Mouse (Mus musculus): Measurements from ENCODE around the gene Cacna2d4. TPM values are rescaled to one million over a fixed set of nuclear protein-coding genes. Genes with fewer than 3 reads are reported as not detected.
A peak's percentile ranks its signal among the peaks of the same experiment; 100 is the strongest.

Cacna2d4 gene
- polyA plus RNA-seq, 1 experiment from 2014 or later: not detected

DNA sequence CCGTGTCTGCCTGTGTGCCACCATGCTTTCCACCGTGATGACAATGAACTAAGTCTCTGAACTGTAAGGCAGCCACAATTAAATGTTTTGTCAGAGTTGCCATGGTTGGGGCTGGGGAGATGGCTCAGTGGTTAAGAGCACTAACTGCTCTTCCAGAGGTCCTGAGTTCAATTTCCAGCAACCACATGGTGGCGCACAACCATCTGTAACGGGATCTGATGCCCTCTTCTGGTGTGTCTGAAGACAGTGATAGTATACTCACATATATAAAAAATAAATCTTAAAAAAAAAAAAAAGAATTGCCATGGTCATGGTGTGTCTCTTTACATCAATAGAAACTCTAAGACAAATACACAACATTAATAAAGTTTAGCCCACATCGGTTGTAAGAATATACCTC is 138.7 kb downstream of the Cacna2d4 start:
- Histone ChIP-seq H3K4me1 (replicated peaks; ENCODE audit: control insufficient read depth, insufficient read depth, low read length) (peaks cover 4% of the 10 kb centered on the region), H3K4me3 (ENCODE audit: low read length) (no peak overlapping the region), H3K27me3 (ENCODE audit: control insufficient read depth, insufficient read depth, low read depth, low read length) (no peaks in the 10 kb centered on the region), H3K27ac (ENCODE audit: low read length) (no peak overlapping the region), H3K9me3 (ENCODE audit: control insufficient read depth, low read length) (no peaks in the 10 kb centered on the region), H3K36me3 (ENCODE audit: control insufficient read depth, insufficient read depth, low read length) (no peaks in the 10 kb centered on the region), H3K9ac (ENCODE audit: low read length) (no peak overlapping the region), H3K4me2 (ENCODE audit: low read depth, low read length) (no peak overlapping the region)
- ATAC-seq (ENCODE audit: low read depth): no peak
- 74% methylated on average over 5 of the region's 5 CpGs for WGBS

DNA sequence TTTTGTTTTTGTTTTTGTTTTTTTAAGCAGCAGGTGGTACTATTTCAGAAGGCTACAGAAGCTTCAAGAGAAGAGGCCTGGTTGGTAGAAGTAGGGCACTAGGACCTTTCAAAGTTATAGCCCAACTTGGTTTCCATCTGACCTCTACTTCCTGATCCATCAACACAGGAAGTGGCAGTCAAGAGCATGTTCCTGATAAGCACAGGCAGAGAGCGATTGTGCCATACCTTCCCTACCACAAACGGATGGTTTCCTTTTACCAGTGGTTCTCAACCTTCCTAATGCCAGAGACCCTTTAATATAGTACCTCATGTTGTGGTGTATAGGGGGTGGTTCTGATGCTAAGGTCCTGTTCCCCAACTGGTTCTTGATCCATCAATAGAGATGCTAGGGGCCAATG is 141.3 kb downstream of the Cacna2d4 start:
- Histone ChIP-seq H3K4me2 (ENCODE audit: low read depth, low read length) (no peak overlapping the region), H3K9ac (ENCODE audit: low read length) (no peak overlapping the region), H3K9me3 (ENCODE audit: control insufficient read depth, low read length) (no peaks in the 10 kb centered on the region), H3K27me3 (ENCODE audit: control insufficient read depth, insufficient read depth, low read depth, low read length) (no peaks in the 10 kb centered on the region), H3K27ac (ENCODE audit: low read length) (0 out of 2 replicates have a peak overlapping the region, but pooled peaks have one; percentile 3), H3K4me3 (ENCODE audit: low read length) (no peak overlapping the region), H3K4me1 (replicated peaks; ENCODE audit: control insufficient read depth, insufficient read depth, low read length) (peaks cover 4% of the 10 kb centered on the region), H3K36me3 (ENCODE audit: control insufficient read depth, insufficient read depth, low read length) (no peaks in the 10 kb centered on the region)
- ATAC-seq (ENCODE audit: low read depth): no peak; the same call in 1 of the 2 replicates
- 4% methylated on average over 2 of the region's 2 CpGs for WGBS

DNA sequence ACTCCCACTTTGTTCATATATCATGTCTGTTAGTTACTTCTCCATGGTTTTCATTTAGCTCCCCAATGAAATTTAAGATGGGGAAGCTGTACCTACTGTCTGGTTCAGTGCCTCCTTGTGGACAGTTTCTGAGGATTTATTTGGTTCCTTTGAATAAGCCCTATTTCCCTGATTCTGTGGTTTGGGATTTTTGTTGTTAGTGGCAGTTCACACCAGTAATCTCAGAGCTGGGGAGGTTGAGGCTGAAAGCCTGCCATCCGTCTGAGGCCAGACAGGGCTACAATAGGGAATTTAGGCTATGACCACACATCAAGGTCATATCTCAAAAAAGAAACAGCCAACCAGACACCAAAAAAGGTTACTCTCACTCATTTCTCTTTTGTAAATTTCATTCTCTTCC is 142.3 kb downstream of the Cacna2d4 start:
- no peak overlapping the region for H3K4me3 ChIP-seq (ENCODE audit: low read length)
- WGBS: 86% methylated on average over 1 of the region's 1 CpGs
- no peak overlapping the region for H3K4me2 ChIP-seq (ENCODE audit: low read depth, low read length)
- no peaks in the 10 kb centered on the region for H3K27me3 ChIP-seq (ENCODE audit: control insufficient read depth, insufficient read depth, low read depth, low read length)
- H3K27ac ChIP-seq (ENCODE audit: low read length): no peak overlapping the region
- peaks cover 4% of the 10 kb centered on the region for H3K4me1 ChIP-seq (replicated peaks; ENCODE audit: control insufficient read depth, insufficient read depth, low read length)
- no peak overlapping the region for H3K9ac ChIP-seq (ENCODE audit: low read length)
- no peak for ATAC-seq (ENCODE audit: low read depth)
- H3K36me3 ChIP-seq (ENCODE audit: control insufficient read depth, insufficient read depth, low read length): no peaks in the 10 kb centered on the region
- H3K9me3 ChIP-seq (ENCODE audit: control insufficient read depth, low read length): no peaks in the 10 kb centered on the region

DNA sequence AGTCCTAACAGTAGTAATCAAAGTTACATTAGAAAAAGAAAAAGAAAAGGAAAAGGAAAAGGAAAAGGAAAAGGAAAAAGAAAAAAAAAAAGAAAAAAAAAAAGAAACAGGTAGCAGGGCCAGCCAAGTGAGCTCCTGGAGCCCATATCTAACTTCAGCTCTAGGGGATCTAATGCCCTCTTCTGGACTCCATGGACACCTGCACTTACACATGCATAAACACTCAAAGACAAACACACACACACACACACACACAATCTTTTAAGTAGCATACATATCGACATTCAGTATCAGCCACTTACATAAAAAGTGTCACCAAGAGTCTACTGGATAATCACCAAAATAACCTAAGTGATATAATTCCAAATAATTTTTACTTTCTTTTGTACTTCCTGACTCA is 149.3 kb downstream of the Cacna2d4 start:
- Histone ChIP-seq H3K36me3 (ENCODE audit: control insufficient read depth, insufficient read depth, low read length) (no peaks in the 10 kb centered on the region), H3K27me3 (ENCODE audit: control insufficient read depth, insufficient read depth, low read depth, low read length) (no peaks in the 10 kb centered on the region), H3K9me3 (ENCODE audit: control insufficient read depth, low read length) (no peaks in the 10 kb centered on the region), H3K9ac (ENCODE audit: low read length) (no peak overlapping the region), H3K4me3 (ENCODE audit: low read length) (no peak overlapping the region), H3K4me2 (ENCODE audit: low read depth, low read length) (no peak overlapping the region), H3K4me1 (replicated peaks; ENCODE audit: control insufficient read depth, insufficient read depth, low read length) (peaks cover 14% of the 10 kb centered on the region), H3K27ac (ENCODE audit: low read length) (no peak overlapping the region)
- no peak for ATAC-seq (ENCODE audit: low read depth)
- WGBS: 80% methylated on average over 1 of the region's 1 CpGs

DNA sequence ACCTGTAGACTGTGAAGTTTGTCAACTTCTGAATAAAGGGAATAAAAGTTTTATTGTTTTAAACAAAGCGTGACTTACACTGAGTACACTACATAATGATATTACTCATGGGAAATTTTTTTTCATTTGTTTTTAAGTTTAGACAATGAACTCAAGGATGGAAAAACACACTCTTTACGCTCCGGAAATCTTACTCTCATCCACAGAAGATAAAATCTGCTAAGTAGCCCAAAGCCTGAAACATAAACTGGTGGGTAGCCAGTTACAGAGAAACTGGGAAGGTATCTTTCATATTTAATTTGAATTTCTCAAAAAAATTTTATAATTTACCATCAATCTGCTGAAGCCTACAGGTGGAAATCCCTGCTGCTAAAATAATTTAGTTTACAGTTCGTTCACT is 150.1 kb downstream of the Cacna2d4 start:
- Histone ChIP-seq H3K4me3 (ENCODE audit: low read length) (no peak overlapping the region), H3K27me3 (ENCODE audit: control insufficient read depth, insufficient read depth, low read depth, low read length) (no peaks in the 10 kb centered on the region), H3K4me1 (replicated peaks; ENCODE audit: control insufficient read depth, insufficient read depth, low read length) (peaks cover 14% of the 10 kb centered on the region), H3K9me3 (ENCODE audit: control insufficient read depth, low read length) (no peaks in the 10 kb centered on the region), H3K36me3 (ENCODE audit: control insufficient read depth, insufficient read depth, low read length) (no peaks in the 10 kb centered on the region), H3K9ac (ENCODE audit: low read length) (no peak overlapping the region), H3K27ac (ENCODE audit: low read length) (no peak overlapping the region), H3K4me2 (ENCODE audit: low read depth, low read length) (no peak overlapping the region)
- WGBS: 82% methylated on average over 4 of the region's 4 CpGs
- ATAC-seq (ENCODE audit: low read depth): no peak

DNA sequence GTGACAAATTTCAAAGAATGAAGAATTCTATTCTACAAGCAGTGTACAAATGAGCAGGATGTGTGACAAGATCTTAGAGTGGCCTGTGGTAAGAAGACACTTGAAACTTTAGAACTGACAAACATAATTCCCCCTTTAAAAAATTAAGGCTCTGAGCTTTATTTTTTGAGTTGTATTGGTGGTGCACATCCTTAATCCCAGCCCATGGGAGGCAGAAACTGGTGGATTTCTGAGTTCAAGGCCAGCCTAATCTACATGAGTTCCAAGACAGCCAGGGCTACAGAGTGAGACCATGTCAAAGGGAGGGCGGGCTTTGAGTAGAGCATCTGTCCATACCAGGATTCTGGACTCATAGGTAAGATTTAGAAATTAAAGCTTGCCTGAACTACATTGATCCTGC is 150.5 kb downstream of the Cacna2d4 start:
- no peak overlapping the region for H3K9ac ChIP-seq (ENCODE audit: low read length)
- no peaks in the 10 kb centered on the region for H3K27me3 ChIP-seq (ENCODE audit: control insufficient read depth, insufficient read depth, low read depth, low read length)
- no peaks in the 10 kb centered on the region for H3K36me3 ChIP-seq (ENCODE audit: control insufficient read depth, insufficient read depth, low read length)
- H3K27ac ChIP-seq (ENCODE audit: low read length): no peak overlapping the region
- no peaks in the 10 kb centered on the region for H3K9me3 ChIP-seq (ENCODE audit: control insufficient read depth, low read length)
- peaks cover 14% of the 10 kb centered on the region for H3K4me1 ChIP-seq (replicated peaks; ENCODE audit: control insufficient read depth, insufficient read depth, low read length)
- no peak for ATAC-seq (ENCODE audit: low read depth)
- 94% methylated on average over 1 of the region's 1 CpGs for WGBS
- H3K4me2 ChIP-seq (ENCODE audit: low read depth, low read length): peak overlapping the region; percentile 62; the same call in 1 of the 2 replicates
- no peak overlapping the region for H3K4me3 ChIP-seq (ENCODE audit: low read length)

DNA sequence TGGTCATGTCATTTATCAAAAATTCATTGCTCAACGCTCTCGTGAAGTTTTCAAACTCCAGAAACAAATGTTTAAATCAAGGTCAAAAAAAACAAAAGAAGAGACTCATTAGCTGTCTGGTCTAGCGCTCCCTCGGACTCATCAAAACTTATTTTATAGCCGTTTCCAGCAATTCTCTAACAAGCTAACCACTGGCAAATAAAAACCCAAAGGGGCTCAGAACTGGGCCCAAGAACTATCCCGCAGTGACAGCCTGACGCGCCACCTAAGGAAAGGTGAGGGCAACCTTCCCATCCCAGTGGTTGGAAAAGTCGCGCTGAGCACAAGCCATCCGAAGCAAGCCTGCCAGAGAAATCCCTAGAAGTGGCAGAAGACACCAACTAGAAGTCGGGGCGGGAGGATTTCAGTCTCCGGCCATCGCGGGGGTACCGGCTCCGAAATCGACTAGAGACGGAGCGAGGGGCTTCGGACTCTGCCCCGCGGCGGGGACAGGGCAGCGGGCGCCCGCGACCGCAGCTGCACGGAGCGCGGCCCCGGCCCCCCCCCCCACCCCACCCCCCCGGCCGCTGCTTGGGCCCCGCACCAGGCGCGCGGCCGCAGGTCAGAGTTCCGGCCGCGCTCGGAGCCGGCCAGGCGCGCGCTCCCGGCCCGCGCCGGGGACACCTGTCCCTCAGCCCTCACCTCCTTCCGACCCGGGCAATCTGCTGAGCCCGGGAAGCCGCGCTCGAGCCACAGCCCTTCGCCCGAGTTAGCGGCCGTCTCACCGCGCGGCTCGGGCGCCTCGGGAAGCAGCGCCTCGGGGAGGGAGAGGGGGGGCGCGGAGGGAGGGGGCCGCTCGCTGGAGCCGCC is 151.7 kb downstream of the Cacna2d4 start:
- H3K27me3 ChIP-seq (ENCODE audit: control insufficient read depth, insufficient read depth, low read depth, low read length): no peaks in the 10 kb centered on the region
- no peaks in the 10 kb centered on the region for H3K9me3 ChIP-seq (ENCODE audit: control insufficient read depth, low read length)
- H3K4me2 ChIP-seq (ENCODE audit: low read depth, low read length): peak overlapping the region; percentile 62
- peaks cover 14% of the 10 kb centered on the region for H3K4me1 ChIP-seq (replicated peaks; ENCODE audit: control insufficient read depth, insufficient read depth, low read length)
- peak; percentile 82 for ATAC-seq (ENCODE audit: low read depth)
- no peaks in the 10 kb centered on the region for H3K36me3 ChIP-seq (ENCODE audit: control insufficient read depth, insufficient read depth, low read length)
- WGBS: under 1% methylated on average over 43 of the region's 76 CpGs
- peak overlapping the region; percentile 78 for H3K4me3 ChIP-seq (ENCODE audit: low read length)
- peak overlapping the region; percentile 85 for H3K27ac ChIP-seq (ENCODE audit: low read length)
- H3K9ac ChIP-seq (ENCODE audit: low read length): peak overlapping the region; percentile 88

DNA sequence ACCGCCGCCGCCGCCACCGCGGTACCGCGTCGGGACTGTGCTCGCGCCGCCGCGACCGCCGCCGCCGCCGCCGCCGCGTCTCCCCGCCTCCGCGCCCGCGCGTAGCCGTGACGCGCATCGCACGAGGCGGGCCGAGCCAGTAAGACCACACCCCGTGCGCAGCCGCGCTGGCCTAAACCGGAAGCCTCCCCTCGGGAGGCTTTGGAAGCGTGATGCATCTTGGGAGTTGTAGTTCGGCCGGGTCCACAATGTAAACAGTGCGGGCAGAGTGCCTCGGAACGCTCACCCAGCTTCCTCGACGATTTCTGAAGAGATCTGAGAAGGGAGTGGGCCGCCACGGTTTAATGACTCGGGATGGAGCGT is 152.3 kb downstream of the Cacna2d4 start:
- Histone ChIP-seq H3K36me3 (ENCODE audit: control insufficient read depth, insufficient read depth, low read length) (no peaks in the 10 kb centered on the region), H3K27ac (ENCODE audit: low read length) (peak overlapping the region; percentile 85), H3K4me3 (ENCODE audit: low read length) (peak overlapping the region; percentile 78), H3K27me3 (ENCODE audit: control insufficient read depth, insufficient read depth, low read depth, low read length) (no peaks in the 10 kb centered on the region), H3K4me2 (ENCODE audit: low read depth, low read length) (peak overlapping the region; percentile 62), H3K9ac (ENCODE audit: low read length) (peak overlapping the region; percentile 88), H3K9me3 (ENCODE audit: control insufficient read depth, low read length) (no peaks in the 10 kb centered on the region), H3K4me1 (replicated peaks; ENCODE audit: control insufficient read depth, insufficient read depth, low read length) (peaks cover 14% of the 10 kb centered on the region)
- peak; percentile 99 for ATAC-seq (ENCODE audit: low read depth)
- 0% methylated on average over 28 of the region's 53 CpGs for WGBS

DNA sequence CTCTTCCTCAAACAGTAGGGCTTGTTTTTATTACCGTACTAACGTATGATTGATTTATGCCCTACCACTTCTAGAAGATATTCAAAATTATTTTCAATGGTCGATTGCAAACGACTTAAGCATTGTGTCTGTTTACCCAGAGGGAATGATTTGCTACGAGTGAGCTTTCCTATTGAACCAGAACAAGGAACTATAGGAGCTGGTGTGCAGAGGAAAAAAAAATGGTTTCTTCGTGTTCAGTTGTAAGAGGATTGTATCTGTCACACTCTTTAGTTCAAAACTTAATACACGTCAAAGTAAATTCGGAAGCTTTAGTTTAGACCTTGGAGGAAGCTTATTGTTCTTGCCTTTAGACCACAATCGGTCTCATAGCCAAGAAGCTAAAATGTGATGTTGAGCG is 152.8 kb downstream of the Cacna2d4 start:
- peak overlapping the region; percentile 72 for H3K9ac ChIP-seq (ENCODE audit: low read length)

More for the DNA sequence above, 152.8 kb downstream of the Cacna2d4 start:
- no peaks in the 10 kb centered on the region for H3K27me3 ChIP-seq (ENCODE audit: control insufficient read depth, insufficient read depth, low read depth, low read length)
- no peaks in the 10 kb centered on the region for H3K36me3 ChIP-seq (ENCODE audit: control insufficient read depth, insufficient read depth, low read length)
- H3K9me3 ChIP-seq (ENCODE audit: control insufficient read depth, low read length): no peaks in the 10 kb centered on the region
- H3K4me1 ChIP-seq (replicated peaks; ENCODE audit: control insufficient read depth, insufficient read depth, low read length): peaks cover 14% of the 10 kb centered on the region
- peak overlapping the region; percentile 77 for H3K27ac ChIP-seq (ENCODE audit: low read length)
- WGBS: 17% methylated on average over 10 of the region's 10 CpGs
- peak overlapping the region; percentile 78 for H3K4me3 ChIP-seq (ENCODE audit: low read length)
- ATAC-seq (ENCODE audit: low read depth): 0 out of 2 replicates have a peak, but pooled peaks have one; percentile 2
- H3K4me2 ChIP-seq (ENCODE audit: low read depth, low read length): peak overlapping the region; percentile 62

Data from lung, embryonic 16.5 days (tissue).